Mouse (Mus musculus) heart, embryonic 16.5 days (tissue): ENCODE data around the gene Ankrd17. TPM values are rescaled to one million over a fixed set of nuclear protein-coding genes. Genes with fewer than 3 reads are reported as not detected.

Source experiments
- ATAC-seq: fragments of 200-750 bp; cut with Nextera tagmentation; replicated peaks from 2 replicates; pipeline ENCODE4 v1.8.0; 2017; ENCODE audit warnings: moderate number of reproducible peaks; ENCODE audit not compliant: insufficient read depth, low FRiP score; ENCODE audit errors: extremely low read depth
- H3K27ac ChIP-seq: fragments of 300-500 bp; sonication (generic); 2 replicates; pipeline ENCODE4 v1.5.1; 2014; ENCODE audit warnings: mild to moderate bottlenecking, low read length, control low read depth, moderate library complexity
- H3K27me3 ChIP-seq: fragments of 300-500 bp; sonication (generic); 2 replicates; pipeline ENCODE4 v1.6.1; 2014; ENCODE audit warnings: low read length, mixed read lengths; ENCODE audit not compliant: control insufficient read depth, insufficient read depth
- H3K36me3 ChIP-seq: fragments of 300-500 bp; sonication (generic); 2 replicates; pipeline ENCODE4 v1.6.1; 2014; ENCODE audit not compliant: control insufficient read depth, insufficient read depth
- H3K4me1 ChIP-seq: fragments of 300-500 bp; sonication (generic); 2 replicates; pipeline ENCODE4 v1.6.1; 2014; ENCODE audit warnings: low read length, mixed read lengths; ENCODE audit not compliant: control insufficient read depth, insufficient read depth
- H3K4me2 ChIP-seq: fragments of 300-500 bp; sonication (generic); 2 replicates; pipeline ENCODE4 v1.6.1; 2014; ENCODE audit warnings: low read depth, mild to moderate bottlenecking, control low read depth, low read length
- H3K4me3 ChIP-seq: fragments of 300-500 bp; sonication (generic); 2 replicates; pipeline ENCODE4 v1.5.1; 2014; ENCODE audit warnings: mild to moderate bottlenecking, control low read depth, low read length
- H3K9ac ChIP-seq: fragments of 300-500 bp; sonication (generic); 2 replicates; pipeline ENCODE4 v1.6.1; 2014; ENCODE audit warnings: low read length, control low read depth
- H3K9me3 ChIP-seq: fragments of 300-500 bp; sonication (generic); replicated peaks from 2 replicates; pipeline ENCODE4 v1.6.1; 2016; ENCODE audit warnings: low read length; ENCODE audit not compliant: control insufficient read depth
- WGBS: fragments of 180-500 bp; shearing (Covaris S2); extraction: QIAGEN DNeasy Blood & Tissue Kit; methylation state at CpG from one replicate; pipeline ENCODE4 v1.1.7; 2014; 5-methylcytosine and 5-hydroxymethylcytosine counted together
- polyA plus RNA-seq: library from polyadenylated mRNA; unstranded; fragments of >200 nt; fragmentation: Nextera tagmentation; extraction: Ambion mirVana; gene quantifications from 2 replicates; pipeline ENCODE4 v1.2.1, GENCODE M21; 2015

Gene Ankrd17
- 15.7 and 15.8 TPM in 2 replicates for polyA plus RNA-seq

DNA sequence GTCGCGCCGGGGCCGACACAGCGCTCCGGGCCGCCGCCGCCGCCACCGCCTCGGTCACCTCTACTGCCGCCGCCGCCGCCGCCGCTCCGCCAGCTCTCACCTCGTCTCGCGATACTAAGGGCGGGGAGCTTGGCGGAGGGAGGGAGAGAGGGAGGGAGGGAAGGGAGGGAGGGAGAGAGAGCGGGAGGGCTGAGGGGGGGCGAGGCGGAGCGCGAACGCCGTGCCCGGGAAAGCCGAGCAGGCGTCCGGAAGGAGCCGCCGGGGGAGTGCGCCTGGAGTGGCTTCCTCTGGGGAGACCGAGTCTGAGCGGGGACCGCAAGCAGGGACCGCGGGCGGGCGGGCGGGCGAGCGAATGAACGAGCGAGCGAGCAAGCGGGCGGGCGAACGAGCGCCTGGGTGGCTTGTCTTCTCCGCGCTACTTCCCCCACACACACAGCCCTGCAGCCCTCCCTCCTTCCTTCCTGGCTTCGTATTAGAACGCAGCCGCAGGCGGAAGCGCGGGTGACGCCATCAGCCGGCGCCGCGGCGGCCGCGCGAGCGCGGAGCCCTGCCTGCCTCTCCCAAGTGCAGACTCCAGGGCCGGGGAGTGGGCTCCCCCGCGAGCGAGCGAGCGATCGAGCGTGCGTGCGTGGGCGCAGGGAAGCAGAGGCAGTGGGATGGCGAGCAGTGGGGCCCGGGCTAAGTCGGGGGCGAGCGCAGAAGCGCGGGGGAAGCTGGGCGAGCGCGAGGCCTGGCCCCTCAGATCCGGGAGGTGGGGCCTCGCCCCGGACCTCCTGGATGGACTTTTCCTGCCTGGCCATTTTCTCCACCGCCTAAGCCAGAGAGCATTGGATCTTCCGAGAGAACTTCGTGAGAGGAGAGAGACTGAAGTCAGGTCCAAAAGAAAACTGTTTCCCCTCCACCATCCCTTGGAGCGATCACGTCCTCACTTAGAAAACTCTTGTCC lies at the start of gene Ankrd17:
Gene Ankrd17 (minus strand): TSS at position 457 of the 946 bp plus-strand sequence.
- peak within 1 kb of the TSS; percentile 97 for H3K4me3 ChIP-seq
- H3K36me3 ChIP-seq: no peaks in the 10 kb centered on the region
- peaks cover 27% of the 10 kb centered on the region for H3K4me1 ChIP-seq
- peak; percentile 91 for ATAC-seq
- H3K27ac ChIP-seq: peak within 1 kb of the TSS; percentile 100
- no peaks in the 10 kb centered on the region for H3K27me3 ChIP-seq
- under 1% methylated on average over 69 of the region's 104 CpGs for WGBS
- peak within 1 kb of the TSS; percentile 75 for H3K4me2 ChIP-seq
- H3K9me3 ChIP-seq: 0 out of 2 replicates have a peak, but pooled peaks cover 2% of the 10 kb centered on the region
- peak within 1 kb of the TSS; percentile 99 for H3K9ac ChIP-seq

DNA sequence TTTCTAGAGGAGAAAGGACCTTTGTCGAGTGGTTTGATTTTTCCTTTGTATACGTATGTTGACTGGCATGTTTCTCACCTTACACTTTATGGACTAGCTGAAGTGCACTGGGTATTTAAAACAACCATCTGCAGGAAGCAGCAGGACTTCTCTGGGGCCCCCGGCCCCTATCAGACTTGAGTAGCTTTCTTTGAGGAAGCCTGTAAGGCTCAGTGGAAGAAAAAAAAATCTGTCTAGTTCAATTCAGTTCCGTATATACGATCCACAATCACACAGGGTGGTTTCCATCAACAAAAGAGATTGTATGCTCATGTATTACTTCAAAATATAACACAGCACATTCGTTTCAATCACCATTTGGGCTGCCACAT lies 48.5 kb upstream of the Ankrd17 start:
- no peak for ATAC-seq
- no peaks in the 10 kb centered on the region for H3K4me1 ChIP-seq
- H3K9ac ChIP-seq: no peak overlapping the region
- H3K27me3 ChIP-seq: no peaks in the 10 kb centered on the region
- 50% methylated on average over 6 of the region's 6 CpGs for WGBS
- no peaks in the 10 kb centered on the region for H3K9me3 ChIP-seq
- no peak overlapping the region for H3K4me3 ChIP-seq
- no peak overlapping the region for H3K27ac ChIP-seq
- H3K36me3 ChIP-seq: no peaks in the 10 kb centered on the region
- no peak overlapping the region for H3K4me2 ChIP-seq

GRCm38 (mm10) chr5:90414142-90414924 lies 48.0 kb upstream of the Ankrd17 start:
- Histone ChIP-seq H3K4me1 (no peaks in the 10 kb centered on the region), H3K9ac (no peak overlapping the region), H3K27me3 (no peaks in the 10 kb centered on the region), H3K9me3 (no peaks in the 10 kb centered on the region), H3K4me2 (no peak overlapping the region), H3K27ac (no peak overlapping the region), H3K36me3 (no peaks in the 10 kb centered on the region), H3K4me3 (no peak overlapping the region)
- WGBS: 83% methylated on average over 8 of the region's 8 CpGs
- no peak for ATAC-seq

DNA sequence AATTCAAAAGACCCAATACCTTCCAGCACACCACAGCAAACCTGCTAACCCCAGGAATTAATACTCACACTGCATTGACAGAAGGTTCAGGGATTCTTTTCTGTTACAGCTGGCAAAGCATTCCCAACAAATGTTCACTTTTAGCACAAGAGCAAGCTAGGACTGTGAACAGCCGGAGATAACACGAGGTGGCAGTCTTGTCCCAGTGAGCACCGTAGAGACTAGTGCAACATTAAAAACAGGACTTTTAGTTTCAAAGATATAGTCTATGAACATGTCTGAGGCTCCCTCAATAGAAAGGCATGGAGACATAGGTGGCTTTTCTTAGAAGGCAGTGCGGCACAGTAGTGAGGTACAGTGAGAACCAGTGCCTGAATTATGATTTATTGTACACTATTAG lies 38.8 kb upstream of the Ankrd17 start:
- WGBS: 57% methylated on average over 4 of the region's 4 CpGs
- ATAC-seq: 0 out of 2 replicates have a peak, but pooled peaks have one; percentile 37
- H3K27me3 ChIP-seq: no peaks in the 10 kb centered on the region

DNA sequence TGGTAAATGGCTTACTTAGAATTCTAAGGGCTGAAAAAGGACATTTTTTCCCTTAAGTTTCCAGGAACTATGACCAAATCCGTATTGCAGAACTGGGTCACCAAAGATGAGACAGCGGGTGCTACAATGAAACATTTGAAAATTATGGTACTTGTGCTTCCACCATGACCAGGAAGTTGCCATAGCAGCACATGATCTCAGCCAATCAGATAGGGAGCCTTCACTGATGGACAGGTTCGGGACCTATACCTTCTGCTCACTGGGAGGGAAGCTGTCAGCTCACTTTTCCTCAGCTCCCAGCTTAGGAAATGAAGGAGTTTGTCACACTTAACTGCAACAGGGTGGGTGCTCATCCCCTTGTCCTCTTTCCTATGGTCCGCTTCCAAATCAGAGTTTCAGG lies 30.4 kb upstream of the Ankrd17 start:
- no peak for ATAC-seq
- no peaks in the 10 kb centered on the region for H3K36me3 ChIP-seq
- no peaks in the 10 kb centered on the region for H3K4me1 ChIP-seq
- H3K4me2 ChIP-seq: no peak overlapping the region
- H3K27me3 ChIP-seq: no peaks in the 10 kb centered on the region
- H3K9me3 ChIP-seq: no peaks in the 10 kb centered on the region
- 79% methylated on average over 4 of the region's 4 CpGs for WGBS
- H3K4me3 ChIP-seq: no peak overlapping the region
- no peak overlapping the region for H3K27ac ChIP-seq
- no peak overlapping the region for H3K9ac ChIP-seq

More for the DNA sequence above, 38.8 kb upstream of the Ankrd17 start:
- Histone ChIP-seq H3K4me1 (peaks cover 3% of the 10 kb centered on the region; the same call in 1 of the 2 replicates), H3K27ac (no peak overlapping the region), H3K9me3 (no peaks in the 10 kb centered on the region), H3K4me2 (no peak overlapping the region), H3K9ac (no peak overlapping the region), H3K36me3 (no peaks in the 10 kb centered on the region), H3K4me3 (no peak overlapping the region)

DNA sequence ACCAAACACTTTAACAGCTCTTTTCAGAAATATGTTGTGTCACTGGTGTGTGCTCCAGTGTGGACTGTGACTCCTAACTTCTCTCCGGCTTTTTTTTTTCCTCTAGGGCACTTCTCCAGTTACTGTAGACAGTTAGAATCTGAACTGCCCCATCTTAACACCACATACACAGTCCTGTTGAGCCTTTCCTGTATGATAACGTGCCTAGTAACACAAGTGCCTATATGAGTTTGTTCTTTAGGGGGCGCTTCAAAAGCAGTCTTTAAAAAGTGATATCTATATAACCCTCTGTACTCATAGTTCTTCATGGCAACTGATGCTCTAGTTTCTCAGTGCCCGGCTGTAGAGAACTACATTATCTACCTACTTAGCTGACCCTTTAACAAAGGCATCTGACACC lies 27.9 kb upstream of the Ankrd17 start:
- Histone ChIP-seq H3K4me2 (no peak overlapping the region), H3K9me3 (no peaks in the 10 kb centered on the region), H3K4me1 (no peaks in the 10 kb centered on the region), H3K27ac (no peak overlapping the region), H3K4me3 (no peak overlapping the region), H3K9ac (no peak overlapping the region), H3K27me3 (no peaks in the 10 kb centered on the region), H3K36me3 (no peaks in the 10 kb centered on the region)
- no peak for ATAC-seq
- 59% methylated on average over 4 of the region's 4 CpGs for WGBS

DNA sequence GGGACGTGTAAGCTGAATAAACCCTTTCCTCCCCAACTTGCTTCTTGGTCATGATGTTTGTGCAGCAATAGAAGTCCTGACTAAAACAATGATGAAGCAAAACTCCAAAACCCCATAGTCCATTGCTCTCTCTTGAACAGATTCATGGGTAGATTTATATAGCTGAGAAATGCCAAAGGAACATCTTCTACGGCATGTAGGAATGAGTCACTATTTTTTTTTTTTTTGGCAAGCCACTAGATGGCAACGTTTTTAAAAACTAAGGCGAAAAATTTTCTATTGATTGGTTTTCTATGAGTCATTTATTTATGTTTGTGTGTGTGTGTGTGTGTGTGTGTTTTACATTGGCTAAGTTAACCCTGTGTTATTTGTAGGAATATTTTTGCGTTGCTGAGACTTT lies 27.4 kb upstream of the Ankrd17 start:
- H3K27me3 ChIP-seq: no peaks in the 10 kb centered on the region
- no peak overlapping the region for H3K4me2 ChIP-seq
- H3K27ac ChIP-seq: no peak overlapping the region
- H3K4me1 ChIP-seq: no peaks in the 10 kb centered on the region
- H3K4me3 ChIP-seq: no peak overlapping the region
- ATAC-seq: no peak
- H3K9ac ChIP-seq: no peak overlapping the region
- H3K36me3 ChIP-seq: no peaks in the 10 kb centered on the region
- no peaks in the 10 kb centered on the region for H3K9me3 ChIP-seq
- 50% methylated on average over 5 of the region's 5 CpGs for WGBS

- no peak overlapping the region for H3K27ac ChIP-seq
- no peak overlapping the region for H3K4me2 ChIP-seq
- WGBS: 46% methylated on average over 1 of the region's 1 CpGs
- no peaks in the 10 kb centered on the region for H3K9me3 ChIP-seq
- no peak overlapping the region for H3K4me3 ChIP-seq
- no peaks in the 10 kb centered on the region for H3K36me3 ChIP-seq
- H3K9ac ChIP-seq: no peak overlapping the region
- no peak for ATAC-seq
- H3K27me3 ChIP-seq: no peaks in the 10 kb centered on the region
- 0 out of 2 replicates have a peak, but pooled peaks cover 2% of the 10 kb centered on the region for H3K4me1 ChIP-seq
Measured at GRCm38 (mm10) chr5:90383080-90383479, 16.7 kb upstream of the Ankrd17 start.

- no peak for ATAC-seq
- no peaks in the 10 kb centered on the region for H3K9me3 ChIP-seq
- H3K9ac ChIP-seq: no peak overlapping the region
- no peaks in the 10 kb centered on the region for H3K36me3 ChIP-seq
- no peak overlapping the region for H3K27ac ChIP-seq
- H3K4me2 ChIP-seq: no peak overlapping the region
- H3K4me1 ChIP-seq: 0 out of 2 replicates have a peak, but pooled peaks cover 2% of the 10 kb centered on the region
- WGBS: 32% methylated on average over 4 of the region's 4 CpGs
- no peak overlapping the region for H3K4me3 ChIP-seq
- H3K27me3 ChIP-seq: no peaks in the 10 kb centered on the region
Measured at GRCm38 (mm10) chr5:90381458-90381857, 15.1 kb upstream of the Ankrd17 start.
